ENCODE assay signal across 23 mouse cellular contexts in genomic region chr5:80898230-80898629, GRCm38 (mm10).
DNase-seq lines count a peak whose midpoint lies in the region; ATAC-seq and TF ChIP-seq lines count a peak whose summit lies in the region.
"Had no signal": no experiment of that assay in that cellular context is flagged by ENCODE, and none has a peak within 500 bp of the region (broad histone marks: within the 10 kb centered on the region; RNA-seq: fewer than 3 reads in every experiment).

No protein-coding gene starts in this region.

- no peaks in the 10 kb centered on the region for H3K27me3 ChIP-seq in kidney, postnatal 0 days (ENCODE audit: insufficient read depth, low read length)
- no peaks in the 10 kb centered on the region for H3K27me3 ChIP-seq in lung, embryonic 14.5 days (ENCODE audit: insufficient read depth, low read length)
- H3K27me3 ChIP-seq in lung, postnatal 0 days (replicated peaks; ENCODE audit: insufficient read depth, low read length): no peaks in the 10 kb centered on the region
- H3K27me3 ChIP-seq in liver, postnatal 0 days (ENCODE audit: insufficient read depth, low read length): no peaks in the 10 kb centered on the region
- H3K27me3 ChIP-seq: embryonic facial prominence, embryonic 15.5 days; forebrain, embryonic 12.5 days; limb, embryonic 13.5 days; liver, embryonic 12.5 days; neural tube, embryonic 13.5 days had no signal

- no peak overlapping the region for H3K4me2 ChIP-seq in kidney, postnatal 0 days (ENCODE audit: low read length)
- H3K4me2 ChIP-seq in lung, embryonic 14.5 days: no peak overlapping the region
- H3K4me2 ChIP-seq in lung, postnatal 0 days (replicated peaks; ENCODE audit: low read depth, low read length): no peak overlapping the region
- H3K4me2 ChIP-seq in liver, postnatal 0 days (ENCODE audit: low read depth, low read length): no peak overlapping the region
- H3K4me2 ChIP-seq: embryonic facial prominence, embryonic 15.5 days; forebrain, embryonic 12.5 days; limb, embryonic 13.5 days; liver, embryonic 12.5 days; neural tube, embryonic 13.5 days had no signal

- no peak overlapping the region for H3K4me3 ChIP-seq in kidney, postnatal 0 days (replicated peaks; ENCODE audit: low read depth, low read length)
- H3K4me3 ChIP-seq in lung, embryonic 14.5 days (ENCODE audit: low read depth, low read length): no peak overlapping the region
- no peak overlapping the region for H3K4me3 ChIP-seq in lung, postnatal 0 days (ENCODE audit: low read depth, low read length)
- no peak overlapping the region for H3K4me3 ChIP-seq in liver, postnatal 0 days (ENCODE audit: low read depth, low read length)
- H3K4me3 ChIP-seq: embryonic facial prominence, embryonic 15.5 days; forebrain, embryonic 12.5 days; hindbrain, embryonic 10.5 days; limb, embryonic 13.5 days; liver, embryonic 12.5 days; neural tube, embryonic 13.5 days had no signal

- peak; percentile 19 to 44 for DNase-seq in cerebellum, postnatal 25 days
- no peak for DNase-seq in cerebellum, adult 11 months
- peak; percentile 27 for DNase-seq in kidney, postnatal 0 days (ENCODE audit: low spot score)
- DNase-seq in kidney, adult 18-20 months: no peak
- peak; percentile 9 for DNase-seq in lung, embryonic 14.5 days
- no peak for DNase-seq in lung, postnatal 0 days (ENCODE audit: low spot score)
- DNase-seq in retina, embryonic 14.5 days (ENCODE audit: low spot score): peak; percentile 6
- DNase-seq in liver, postnatal 0 days: no peak
- DNase-seq: adrenal gland, postnatal 14 days; gastrocnemius, postnatal 14 days; heart, postnatal 14 days; layer of hippocampus, adult 9-11 months; lung, adult 18-20 months; lung, postnatal 14 days; right cerebral cortex, postnatal 14 days; thymus, postnatal 25 days had no signal

- TF ChIP-seq CTCF in kidney, postnatal 0 days (IDR thresholded peaks at IDR 0.05; ENCODE audit: low read depth): no peak
- no peak for TF ChIP-seq CTCF in lung, embryonic 14.5 days (IDR thresholded peaks at IDR 0.05; ENCODE audit: low read depth)
- TF ChIP-seq CTCF in lung, postnatal 0 days (IDR thresholded peaks at IDR 0.05): no peak
- no peak for TF ChIP-seq CTCF in liver, postnatal 0 days (IDR thresholded peaks at IDR 0.05; ENCODE audit: low read depth)

- H3K9ac ChIP-seq in kidney, postnatal 0 days (ENCODE audit: low read depth, low read length): no peak overlapping the region
- H3K9ac ChIP-seq in lung, embryonic 14.5 days: no peak overlapping the region
- H3K9ac ChIP-seq in lung, postnatal 0 days (replicated peaks; ENCODE audit: low read depth): no peak overlapping the region
- no peak overlapping the region for H3K9ac ChIP-seq in liver, postnatal 0 days (replicated peaks)
- H3K9ac ChIP-seq: embryonic facial prominence, embryonic 15.5 days; forebrain, embryonic 12.5 days; limb, embryonic 13.5 days; liver, embryonic 12.5 days; neural tube, embryonic 13.5 days had no signal

- H3K27ac ChIP-seq in kidney, postnatal 0 days: no peak overlapping the region
- no peak overlapping the region for H3K27ac ChIP-seq in lung, embryonic 14.5 days (ENCODE audit: low read depth)
- H3K27ac ChIP-seq in lung, postnatal 0 days (ENCODE audit: low read length): no peak overlapping the region
- no peak overlapping the region for H3K27ac ChIP-seq in liver, postnatal 0 days (ENCODE audit: low read depth)
- H3K27ac ChIP-seq: embryonic facial prominence, embryonic 15.5 days; forebrain, embryonic 12.5 days; hindbrain, embryonic 10.5 days; limb, embryonic 13.5 days; liver, embryonic 12.5 days; neural tube, embryonic 13.5 days had no signal

- TF ChIP-seq EP300 in lung, postnatal 0 days (IDR thresholded peaks at IDR 0.05): no peak
- TF ChIP-seq EP300 in liver, postnatal 0 days (IDR thresholded peaks at IDR 0.05; ENCODE audit: low read depth): no peak

- no peaks in the 10 kb centered on the region for H3K4me1 ChIP-seq in kidney, postnatal 0 days (replicated peaks; ENCODE audit: insufficient read depth, low read length)
- H3K4me1 ChIP-seq in lung, embryonic 14.5 days (ENCODE audit: insufficient read depth): no peaks in the 10 kb centered on the region
- H3K4me1 ChIP-seq in lung, postnatal 0 days (ENCODE audit: insufficient read depth, low read depth, low read length): no peaks in the 10 kb centered on the region
- no peaks in the 10 kb centered on the region for H3K4me1 ChIP-seq in liver, postnatal 0 days (ENCODE audit: insufficient read depth)
- H3K4me1 ChIP-seq: embryonic facial prominence, embryonic 15.5 days; forebrain, embryonic 12.5 days; hindbrain, embryonic 10.5 days; limb, embryonic 13.5 days; liver, embryonic 12.5 days; neural tube, embryonic 13.5 days had no signal

- no peaks in the 10 kb centered on the region for H3K36me3 ChIP-seq in kidney, postnatal 0 days (ENCODE audit: insufficient read depth, low read length)
- no peaks in the 10 kb centered on the region for H3K36me3 ChIP-seq in lung, embryonic 14.5 days (ENCODE audit: insufficient read depth)
- no peaks in the 10 kb centered on the region for H3K36me3 ChIP-seq in lung, postnatal 0 days (ENCODE audit: insufficient read depth, low read length)
- H3K36me3 ChIP-seq in liver, postnatal 0 days (replicated peaks; ENCODE audit: insufficient read depth, low read length): no peaks in the 10 kb centered on the region
- H3K36me3 ChIP-seq: embryonic facial prominence, embryonic 15.5 days; forebrain, embryonic 12.5 days; hindbrain, embryonic 10.5 days; limb, embryonic 13.5 days; liver, embryonic 12.5 days; neural tube, embryonic 13.5 days had no signal

- WGBS in kidney, postnatal 0 days: 58% methylated on average over 5 of the region's 5 CpGs
- WGBS in lung, embryonic 14.5 days: 57% methylated on average over 5 of the region's 5 CpGs
- WGBS in lung, postnatal 0 days: 56% methylated on average over 5 of the region's 5 CpGs
- WGBS in liver, postnatal 0 days (ENCODE audit: insufficient replicate concordance): 63% methylated on average over 5 of the region's 5 CpGs

- no peak for ATAC-seq in kidney, postnatal 0 days (replicated peaks; ENCODE audit: low FRiP score, low read depth)
- ATAC-seq in lung, embryonic 14.5 days (ENCODE audit: insufficient read depth): no peak
- no peak for ATAC-seq in lung, postnatal 0 days
- ATAC-seq in liver, postnatal 0 days: no peak
- ATAC-seq: intestine, postnatal 0 days; liver, embryonic 12.5 days had no signal

- no peaks in the 10 kb centered on the region for H3K9me3 ChIP-seq in kidney, postnatal 0 days (replicated peaks; ENCODE audit: low read length)
- H3K9me3 ChIP-seq in lung, embryonic 14.5 days (ENCODE audit: low read depth, low read length): no peaks in the 10 kb centered on the region
- no peaks in the 10 kb centered on the region for H3K9me3 ChIP-seq in lung, postnatal 0 days (ENCODE audit: low read length)
- no peaks in the 10 kb centered on the region for H3K9me3 ChIP-seq in liver, postnatal 0 days (ENCODE audit: low read length)
- H3K9me3 ChIP-seq: embryonic facial prominence, embryonic 15.5 days; forebrain, embryonic 12.5 days; hindbrain, embryonic 10.5 days; limb, embryonic 13.5 days; liver, embryonic 12.5 days; neural tube, embryonic 13.5 days had no signal

Comparison
In these comparisons a context has a peak if more than half of its experiments do, and no peak if none do; other contexts are left out.
1. DNase-seq: peak in cerebellum, postnatal 25 days (2 of 2), kidney, postnatal 0 days (single experiment), lung, embryonic 14.5 days (single experiment) and retina, embryonic 14.5 days (single experiment); none in cerebellum, adult 11 months (single experiment), kidney, adult 18-20 months (single experiment), lung, postnatal 0 days (single experiment) and liver, postnatal 0 days (single experiment).